Mouse (Mus musculus) right cerebral cortex, postnatal 36 days (tissue): ENCODE data around the gene Krtap28-13.

ENCODE experiments used
- DNase-seq, 2 experiments: peaks; one replicate each; pipeline ENCODE4 v3.0.0; 2022; ENCODE audit warnings: low spot score in 2 of 2, mixed read lengths in 1 of 2

The Krtap28-13 gene

DNA sequence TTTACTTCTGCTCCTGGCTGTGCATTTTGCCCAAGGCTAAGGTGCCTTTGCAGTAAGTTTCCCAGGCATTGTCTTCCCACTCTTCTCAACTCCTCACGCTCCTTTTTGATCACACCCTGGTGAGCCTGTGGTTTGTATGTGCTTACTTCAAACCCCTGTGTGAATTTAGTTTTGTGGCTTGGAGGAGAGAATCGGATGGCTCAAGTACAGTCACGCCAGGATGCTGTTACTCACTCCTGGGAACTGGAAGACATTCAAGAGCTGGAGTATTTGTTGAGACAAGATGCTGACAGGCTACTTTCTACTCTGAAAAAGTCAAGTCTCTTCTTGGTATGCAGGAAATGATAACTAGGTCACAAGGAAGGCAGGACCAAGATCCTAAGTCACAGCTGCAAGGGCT, 30.5 kb downstream of the Krtap28-13 start:
- DNase-seq: no peak

- DNase-seq: no peak
Measured at GRCm38 (mm10) chr1:83096935-83097334, 36.2 kb downstream of the Krtap28-13 start.

- DNase-seq: no peak
Measured at GRCm38 (mm10) chr1:83099160-83099559, 38.4 kb downstream of the Krtap28-13 start.

- no peak for DNase-seq
Measured at GRCm38 (mm10) chr1:83099580-83100137, 38.9 kb downstream of the Krtap28-13 start.

DNA sequence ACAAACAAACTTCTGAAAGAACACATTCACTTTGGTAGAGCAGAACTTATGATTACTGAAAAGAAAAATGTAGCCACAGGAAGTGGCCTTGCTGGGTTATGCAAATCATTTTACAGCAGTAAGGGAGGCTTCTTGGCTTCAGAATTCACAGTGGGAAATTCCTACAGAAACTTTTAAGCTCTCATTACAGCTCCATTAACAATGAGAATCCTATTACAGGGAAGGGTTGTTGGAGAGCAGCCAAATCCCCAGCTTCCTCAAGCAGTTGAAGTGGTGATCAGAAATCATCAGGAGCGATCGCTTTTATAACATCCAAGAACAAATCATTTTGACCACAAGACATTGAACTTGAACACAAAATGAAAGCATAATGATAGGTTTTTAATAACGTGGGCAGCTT, 41.2 kb downstream of the Krtap28-13 start:
- DNase-seq: no peak

DNA sequence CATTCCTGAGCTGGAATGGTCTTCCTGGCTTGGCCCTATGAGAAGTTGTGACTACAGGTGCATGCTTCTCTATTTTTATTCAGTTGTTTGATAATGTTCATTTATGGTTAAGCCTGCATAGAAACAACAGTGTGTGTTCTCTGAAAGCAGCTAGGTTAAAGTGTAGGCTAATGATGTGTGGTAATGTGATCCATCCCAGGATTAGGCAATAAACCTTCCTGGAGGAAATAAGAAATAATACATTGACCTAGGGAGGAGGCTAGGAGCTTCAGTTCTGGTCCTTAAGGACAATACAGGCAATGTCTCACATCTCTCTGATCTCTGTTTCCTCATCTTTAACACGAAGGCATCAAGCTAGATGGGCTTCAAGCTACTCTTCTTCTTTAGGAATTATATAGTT, 44.7 kb downstream of the Krtap28-13 start:
- no peak for DNase-seq

- DNase-seq: no peak
Measured at GRCm38 (mm10) chr1:83107410-83107978, 46.8 kb downstream of the Krtap28-13 start.

GRCm38 (mm10) chr1:83110992-83111391, 50.3 kb downstream of the Krtap28-13 start:
- DNase-seq: no peak
